Mouse (Mus musculus) limb, embryonic 11.5 days (tissue): ENCODE measurements around the gene H6pd. TPM values are rescaled to one million over a fixed set of nuclear protein-coding genes. Genes with fewer than 3 reads are reported as not detected.
A peak's percentile ranks its signal among the peaks of the same experiment; 100 is the strongest.

Experiments used
- ATAC-seq: fragments of 200-750 bp; cut with Nextera tagmentation; 2 replicates; pipeline ENCODE4 v1.8.0; 2017; ENCODE audit warnings: low read depth; ENCODE audit not compliant: insufficient number of reproducible peaks, low FRiP score, low TSS enrichment
- DNase-seq: peaks from one replicate; pipeline ENCODE4 v3.0.0-alpha.2; 2015; ENCODE audit warnings: low spot score
- H3K27ac ChIP-seq: fragments of 300-500 bp; sonication (generic); replicated peaks from 2 replicates; pipeline ENCODE4 v1.5.1; 2014; ENCODE audit warnings: low read depth, mild to moderate bottlenecking, low read length
- H3K27me3 ChIP-seq: fragments of 300-500 bp; sonication (generic); 2 replicates; pipeline ENCODE4 v1.6.1; 2014; ENCODE audit warnings: mild to moderate bottlenecking, low read length, mixed read lengths; ENCODE audit not compliant: control insufficient read depth, insufficient read depth
- H3K36me3 ChIP-seq: fragments of 300-500 bp; sonication (generic); 2 replicates; pipeline ENCODE4 v1.6.1; 2014; ENCODE audit warnings: mild to moderate bottlenecking, low read length, moderate library complexity, mixed read lengths; ENCODE audit not compliant: control insufficient read depth, insufficient read depth
- H3K4me1 ChIP-seq: fragments of 300-500 bp; sonication (generic); 2 replicates; pipeline ENCODE4 v1.6.1; 2014; ENCODE audit warnings: low read length, mixed read lengths; ENCODE audit not compliant: control insufficient read depth, insufficient read depth
- H3K4me2 ChIP-seq: fragments of 300-500 bp; sonication (generic); 2 replicates; pipeline ENCODE4 v1.6.1; 2014; ENCODE audit warnings: low read depth, mild to moderate bottlenecking, moderate library complexity; ENCODE audit not compliant: severe bottlenecking
- H3K4me3 ChIP-seq: fragments of 300-500 bp; sonication (generic); 2 replicates; pipeline ENCODE4 v1.5.1; 2014; ENCODE audit warnings: low read depth, low read length
- H3K9ac ChIP-seq: fragments of 300-500 bp; sonication (generic); 2 replicates; pipeline ENCODE4 v1.6.1; 2014; ENCODE audit warnings: mild to moderate bottlenecking, low read length
- H3K9me3 ChIP-seq: fragments of 300-500 bp; sonication (generic); 2 replicates; pipeline ENCODE4 v1.6.1; 2016; ENCODE audit warnings: low read length; ENCODE audit not compliant: control insufficient read depth
- WGBS: fragments of 180-500 bp; shearing (Covaris S2); extraction: QIAGEN DNeasy Blood & Tissue Kit; methylation state at CpG from one replicate; pipeline ENCODE4 v1.1.7; 2014; 5-methylcytosine and 5-hydroxymethylcytosine counted together
- polyA plus RNA-seq: library from polyadenylated mRNA; unstranded; fragments of >200 nt; fragmentation: Nextera tagmentation; extraction: Ambion mirVana; gene quantifications from 2 replicates; pipeline ENCODE4 v1.2.1, GENCODE M21; 2014

The H6pd gene
- polyA plus RNA-seq, 1 experiment from 2014 or later: 3.5 TPM

GRCm38 (mm10) chr4:149990954-149991633 lies 17.7 kb downstream of the H6pd start:
- Histone ChIP-seq H3K9ac (peak overlapping the region; percentile 47; the same call in 1 of the 2 replicates), H3K36me3 (no peaks in the 10 kb centered on the region; the same call in 1 of the 2 replicates), H3K27me3 (no peaks in the 10 kb centered on the region), H3K4me1 (peaks cover 16% of the 10 kb centered on the region), H3K4me3 (no peak overlapping the region), H3K27ac (peak overlapping the region; percentile 47; the same call in 1 of the 2 replicates), H3K9me3 (no peaks in the 10 kb centered on the region), H3K4me2 (peak overlapping the region; percentile 28; the same call in 1 of the 2 replicates)
- ATAC-seq (peak; percentile 13; the same call in 1 of the 2 replicates), DNase-seq (peak; percentile 67)
- WGBS: 24% methylated on average over 9 of the region's 9 CpGs

- Histone ChIP-seq H3K36me3 (no peaks in the 10 kb centered on the region; the same call in 1 of the 2 replicates), H3K4me3 (no peak overlapping the region), H3K27me3 (no peaks in the 10 kb centered on the region), H3K9ac (peak overlapping the region; percentile 47), H3K27ac (peak overlapping the region; percentile 47; the same call in 1 of the 2 replicates), H3K4me2 (peak overlapping the region; percentile 28; the same call in 1 of the 2 replicates), H3K4me1 (peaks cover 16% of the 10 kb centered on the region), H3K9me3 (no peaks in the 10 kb centered on the region)
- DNase-seq: peak; percentile 59
- ATAC-seq: peak; percentile 28; the same call in 1 of the 2 replicates
- 10% methylated on average over 8 of the region's 8 CpGs for WGBS
Measured at GRCm38 (mm10) chr4:149990212-149990953, 18.4 kb downstream of the H6pd start.

- ATAC-seq (peak; percentile 80; the same call in 1 of the 2 replicates), DNase-seq (peak; percentile 90)
- no peak overlapping the region for H3K27ac ChIP-seq
- H3K36me3 ChIP-seq: no peaks in the 10 kb centered on the region
- peak overlapping the region; percentile 47; the same call in 1 of the 2 replicates for H3K4me2 ChIP-seq
- no peaks in the 10 kb centered on the region for H3K27me3 ChIP-seq
- H3K4me1 ChIP-seq: peaks cover 16% of the 10 kb centered on the region
- no peak overlapping the region for H3K4me3 ChIP-seq
- H3K9ac ChIP-seq: peak overlapping the region; percentile 38; the same call in 1 of the 2 replicates
- WGBS: 13% methylated on average over 21 of the region's 21 CpGs
- no peaks in the 10 kb centered on the region for H3K9me3 ChIP-seq
Measured at GRCm38 (mm10) chr4:149988931-149989556, 19.8 kb downstream of the H6pd start.

GRCm38 (mm10) chr4:149988301-149988700 lies 20.5 kb downstream of the H6pd start:
- peaks cover 16% of the 10 kb centered on the region for H3K4me1 ChIP-seq
- peak overlapping the region; percentile 47; the same call in 1 of the 2 replicates for H3K4me2 ChIP-seq
- ATAC-seq (no peak), DNase-seq (no peak)
- no peaks in the 10 kb centered on the region for H3K36me3 ChIP-seq
- H3K9ac ChIP-seq: 0 out of 2 replicates have a peak overlapping the region, but pooled peaks have one; percentile 38
- H3K27me3 ChIP-seq: no peaks in the 10 kb centered on the region
- H3K9me3 ChIP-seq: no peaks in the 10 kb centered on the region
- H3K27ac ChIP-seq: no peak overlapping the region
- H3K4me3 ChIP-seq: no peak overlapping the region
- WGBS: 73% methylated on average over 6 of the region's 6 CpGs

GRCm38 (mm10) chr4:149986671-149987417 lies 22.0 kb downstream of the H6pd start:
- no peak overlapping the region for H3K27ac ChIP-seq
- no peak overlapping the region for H3K4me2 ChIP-seq
- no peaks in the 10 kb centered on the region for H3K9me3 ChIP-seq
- no peak overlapping the region for H3K9ac ChIP-seq
- no peak for ATAC-seq
- peaks cover 16% of the 10 kb centered on the region for H3K4me1 ChIP-seq
- DNase-seq: no peak
- no peaks in the 10 kb centered on the region for H3K36me3 ChIP-seq
- no peaks in the 10 kb centered on the region for H3K27me3 ChIP-seq
- WGBS: 80% methylated on average over 10 of the region's 10 CpGs
- no peak overlapping the region for H3K4me3 ChIP-seq

- Histone ChIP-seq H3K4me3 (no peak overlapping the region), H3K27ac (no peak overlapping the region), H3K4me1 (peaks cover 8% of the 10 kb centered on the region), H3K27me3 (no peaks in the 10 kb centered on the region), H3K9ac (no peak overlapping the region), H3K9me3 (no peaks in the 10 kb centered on the region), H3K4me2 (no peak overlapping the region), H3K36me3 (no peaks in the 10 kb centered on the region)
- no peak for DNase-seq
- WGBS: 93% methylated on average over 23 of the region's 23 CpGs
- ATAC-seq: no peak
Measured at GRCm38 (mm10) chr4:149983921-149984645, 24.7 kb downstream of the H6pd start.

GRCm38 (mm10) chr4:149982154-149982553 lies 26.7 kb downstream of the H6pd start:
- DNase-seq (no peak), ATAC-seq (no peak)
- Histone ChIP-seq H3K36me3 (no peaks in the 10 kb centered on the region), H3K4me1 (peaks cover 14% of the 10 kb centered on the region), H3K9ac (no peak overlapping the region), H3K27me3 (no peaks in the 10 kb centered on the region), H3K4me3 (no peak overlapping the region), H3K9me3 (no peaks in the 10 kb centered on the region), H3K27ac (no peak overlapping the region), H3K4me2 (no peak overlapping the region)
- 73% methylated on average over 15 of the region's 15 CpGs for WGBS
